Mouse (Mus musculus) right cerebral cortex, postnatal 10 days (tissue): Measurements from ENCODE around the gene Palm2.

Source experiments
- DNase-seq, 2 experiments: peaks; one replicate each; pipeline ENCODE4 v3.0.0; 2021; ENCODE audit warnings: low spot score in 2 of 2

Palm2 gene

GRCm38 (mm10) chr4:57622816-57623215 lies 188.8 kb downstream of the Palm2 start:
- DNase-seq: peak; percentile 39 to 58

GRCm38 (mm10) chr4:57624819-57625218 lies 190.8 kb downstream of the Palm2 start:
- DNase-seq: no peak

GRCm38 (mm10) chr4:57625306-57625705 lies 191.3 kb downstream of the Palm2 start:
- DNase-seq: no peak

- no peak for DNase-seq
These were observed 191.7 kb downstream of the Palm2 start for GRCm38 (mm10) chr4:57625756-57626155.

- peak in 1 of 2 experiments; percentile 11 for DNase-seq
These were observed 192.9 kb downstream of the Palm2 start for GRCm38 (mm10) chr4:57626921-57627320.

- DNase-seq: peak in 1 of 2 experiments; percentile 12
These were observed 198.3 kb downstream of the Palm2 start for GRCm38 (mm10) chr4:57632386-57632785.

GRCm38 (mm10) chr4:57633052-57633451 lies 199.0 kb downstream of the Palm2 start:
- peak in 1 of 2 experiments; percentile 41 for DNase-seq

GRCm38 (mm10) chr4:57634956-57635355 lies 200.9 kb downstream of the Palm2 start:
- no peak for DNase-seq

- DNase-seq: peak in 1 of 2 experiments; percentile 24
These were observed 202.9 kb downstream of the Palm2 start for GRCm38 (mm10) chr4:57636782-57637482.

- DNase-seq: peak; percentile 85 to 90
These were observed 203.8 kb downstream of the Palm2 start for GRCm38 (mm10) chr4:57637636-57638386.

- peak in 1 of 2 experiments; percentile 24 for DNase-seq
These were observed 204.9 kb downstream of the Palm2 start for GRCm38 (mm10) chr4:57638941-57639340.

- peak in 1 of 2 experiments; percentile 22 for DNase-seq
These were observed 206.2 kb downstream of the Palm2 start for GRCm38 (mm10) chr4:57640222-57640621.

- no peak for DNase-seq
These were observed 206.9 kb downstream of the Palm2 start for GRCm38 (mm10) chr4:57640971-57641370.

GRCm38 (mm10) chr4:57650994-57651393 lies 216.9 kb downstream of the Palm2 start:
- peak in 1 of 2 experiments; percentile 19 for DNase-seq

- DNase-seq: no peak
These were observed 217.5 kb downstream of the Palm2 start for GRCm38 (mm10) chr4:57651547-57651946.

GRCm38 (mm10) chr4:57652185-57652904 lies 218.3 kb downstream of the Palm2 start:
- peak in 1 of 2 experiments; percentile 14 for DNase-seq

- no peak for DNase-seq
These were observed 221.9 kb downstream of the Palm2 start for GRCm38 (mm10) chr4:57655966-57656365.

- peak in 1 of 2 experiments; percentile 39 for DNase-seq
These were observed 222.3 kb downstream of the Palm2 start for GRCm38 (mm10) chr4:57656388-57656787.

- no peak for DNase-seq
These were observed 222.8 kb downstream of the Palm2 start for GRCm38 (mm10) chr4:57656861-57657260.

GRCm38 (mm10) chr4:57660470-57660869 lies 226.4 kb downstream of the Palm2 start:
- DNase-seq: no peak

GRCm38 (mm10) chr4:57666101-57666500 lies 232.1 kb downstream of the Palm2 start:
- no peak for DNase-seq

- DNase-seq: peak in 1 of 2 experiments; percentile 42
These were observed 236.9 kb downstream of the Palm2 start for GRCm38 (mm10) chr4:57670813-57671469.
